Mouse (Mus musculus) 416B (cell line): Measurements from ENCODE around the gene Ddx10.

Source experiments
- DNase-seq: peaks from one replicate; pipeline ENCODE4 v3.0.0; 2011; ENCODE audit warnings: low read depth

Ddx10 gene

DNA sequence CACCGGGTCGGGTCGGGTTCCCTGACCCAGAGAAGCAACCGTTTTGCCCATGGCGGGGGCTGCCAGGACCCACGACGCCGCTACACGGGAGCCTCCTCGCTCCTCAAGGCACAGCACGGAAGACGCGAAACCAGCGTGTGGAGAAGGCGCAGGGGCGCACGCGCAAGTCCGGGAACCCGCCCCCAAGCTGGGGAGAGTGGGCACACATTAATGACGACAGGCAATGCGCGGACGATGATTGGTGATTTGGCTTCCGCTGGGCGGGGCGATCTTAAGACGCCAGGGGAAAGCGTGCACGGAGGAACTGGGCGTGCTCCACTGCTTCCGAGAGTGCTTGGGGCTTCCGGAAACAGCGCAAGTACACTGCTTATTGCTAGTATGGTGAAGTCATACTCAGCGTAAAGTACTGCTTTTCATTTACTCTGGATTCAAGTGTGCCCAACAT lies at the start of gene Ddx10:
Gene Ddx10 (minus strand): TSS at position 101 of the 445 bp plus-strand sequence.
- peak; percentile 98 for DNase-seq

DNA sequence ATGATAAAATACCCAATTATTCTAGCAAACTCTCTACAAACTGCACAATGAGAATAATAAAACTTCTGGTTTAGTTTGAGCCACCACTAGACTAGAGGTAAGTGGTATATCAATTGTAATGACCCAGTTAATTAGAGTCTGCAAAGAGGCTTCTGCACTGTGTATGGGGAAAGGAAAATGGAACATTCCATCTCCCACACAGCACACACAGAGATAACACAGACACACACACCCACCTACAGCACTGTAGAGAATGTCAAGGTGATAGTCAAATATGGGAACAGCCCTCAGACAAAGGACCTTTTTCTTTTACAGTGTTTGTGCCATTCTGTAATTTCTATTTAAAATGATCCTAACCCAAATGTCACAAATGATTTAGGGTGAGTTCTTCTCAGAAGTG lies 45.0 kb upstream of the Ddx10 start:
- DNase-seq: no peak

DNA sequence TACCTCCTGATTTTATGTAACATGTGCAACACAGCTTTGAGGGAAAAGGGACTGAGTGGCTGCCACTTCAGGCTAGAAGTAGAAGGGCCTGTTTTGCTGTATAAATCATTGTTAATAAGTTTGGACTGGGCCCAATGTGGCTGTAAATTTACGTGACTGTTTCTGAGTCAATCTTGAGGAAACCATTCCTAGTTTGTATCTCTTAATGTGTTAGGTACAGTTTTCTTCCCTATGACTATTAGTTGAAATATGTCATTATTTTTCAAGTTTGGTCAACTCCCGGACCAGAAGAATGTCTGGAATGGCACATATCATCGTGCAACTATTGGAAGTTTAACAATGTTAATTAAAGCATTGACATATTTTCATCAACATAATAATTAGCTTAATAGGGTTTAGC lies 42.2 kb upstream of the Ddx10 start:
- DNase-seq: no peak

DNA sequence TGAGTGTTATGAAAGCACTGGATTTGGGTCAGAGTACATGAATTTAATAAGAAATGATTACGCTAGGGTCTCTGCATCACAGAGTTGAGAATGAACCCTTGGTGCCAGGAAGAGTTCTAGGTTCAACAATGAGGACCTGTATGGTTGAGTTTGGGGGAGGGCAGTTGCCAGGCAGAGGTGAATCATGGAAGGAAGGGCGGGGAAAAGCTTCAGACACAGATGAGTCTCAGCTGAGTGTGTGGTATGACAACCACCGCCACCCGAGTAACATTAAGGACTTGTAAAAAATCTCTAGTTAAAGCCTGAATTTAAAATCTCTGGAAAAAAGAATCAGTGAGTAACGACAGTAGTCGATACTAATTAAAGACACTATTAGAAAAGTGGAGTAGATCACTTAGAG lies 38.9 kb upstream of the Ddx10 start:
- DNase-seq: no peak

DNA sequence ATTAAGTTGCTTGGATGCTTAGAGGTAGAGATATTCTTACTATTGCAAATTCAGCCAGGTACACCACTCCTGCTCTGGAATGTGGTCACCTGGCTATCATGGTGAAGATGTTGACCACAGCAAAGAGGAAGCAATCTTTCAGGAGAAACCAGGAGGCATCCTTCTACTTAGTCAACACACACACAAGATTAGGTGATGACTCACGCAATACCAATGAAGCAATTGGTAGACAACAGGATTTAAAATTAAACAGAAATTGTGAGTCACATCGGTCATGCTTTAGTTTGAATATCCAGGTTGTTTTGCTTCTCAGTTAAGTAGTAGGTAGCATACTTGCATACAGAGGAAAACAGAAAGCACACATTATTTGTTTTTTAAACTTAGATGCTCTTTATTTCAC lies 31.1 kb upstream of the Ddx10 start:
- peak; percentile 68 for DNase-seq

- peak; percentile 21 for DNase-seq
These were observed 28.5 kb upstream of the Ddx10 start for GRCm38 (mm10) chr9:53276381-53276780.

GRCm38 (mm10) chr9:53272714-53273113 lies 24.9 kb upstream of the Ddx10 start:
- DNase-seq: no peak

GRCm38 (mm10) chr9:53272207-53272606 lies 24.4 kb upstream of the Ddx10 start:
- no peak for DNase-seq

DNA sequence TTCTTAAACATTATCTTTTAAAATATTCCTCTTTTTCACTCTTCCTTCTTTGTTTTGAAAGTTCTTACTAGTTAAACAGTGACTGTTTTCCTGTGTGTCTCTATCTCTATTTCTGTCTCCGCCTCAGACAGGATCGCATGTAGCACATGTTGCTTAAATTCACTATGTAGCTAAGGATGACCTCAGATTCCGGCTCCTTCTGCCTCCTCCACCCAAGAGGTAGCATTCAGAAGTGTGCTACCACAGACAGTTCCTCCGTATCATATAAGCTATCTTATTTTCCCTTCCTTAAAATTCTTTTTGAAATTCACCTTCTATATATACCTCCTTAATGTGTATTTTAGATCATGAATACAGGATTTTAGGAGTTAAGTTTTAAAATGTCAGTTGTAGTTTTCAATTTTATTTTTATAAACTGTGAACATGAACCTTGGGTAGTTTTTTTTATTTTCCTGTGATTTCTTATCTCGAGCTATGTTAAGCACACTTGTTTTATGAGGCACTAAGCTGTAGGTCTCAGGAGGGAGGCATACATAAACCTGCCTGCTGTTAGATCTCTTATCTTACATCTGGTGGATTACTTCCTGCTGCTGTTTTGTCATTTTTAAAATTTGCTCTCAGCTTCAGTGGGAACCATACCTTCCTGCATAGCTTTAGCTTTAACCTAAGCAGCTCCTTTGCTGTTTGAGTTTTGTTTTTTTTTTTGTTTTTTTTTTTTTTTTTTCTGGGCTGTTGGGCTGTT lies 23.6 kb upstream of the Ddx10 start:
- peak; percentile 72 for DNase-seq

GRCm38 (mm10) chr9:53269466-53269755 lies 21.6 kb upstream of the Ddx10 start:
- DNase-seq: no peak

DNA sequence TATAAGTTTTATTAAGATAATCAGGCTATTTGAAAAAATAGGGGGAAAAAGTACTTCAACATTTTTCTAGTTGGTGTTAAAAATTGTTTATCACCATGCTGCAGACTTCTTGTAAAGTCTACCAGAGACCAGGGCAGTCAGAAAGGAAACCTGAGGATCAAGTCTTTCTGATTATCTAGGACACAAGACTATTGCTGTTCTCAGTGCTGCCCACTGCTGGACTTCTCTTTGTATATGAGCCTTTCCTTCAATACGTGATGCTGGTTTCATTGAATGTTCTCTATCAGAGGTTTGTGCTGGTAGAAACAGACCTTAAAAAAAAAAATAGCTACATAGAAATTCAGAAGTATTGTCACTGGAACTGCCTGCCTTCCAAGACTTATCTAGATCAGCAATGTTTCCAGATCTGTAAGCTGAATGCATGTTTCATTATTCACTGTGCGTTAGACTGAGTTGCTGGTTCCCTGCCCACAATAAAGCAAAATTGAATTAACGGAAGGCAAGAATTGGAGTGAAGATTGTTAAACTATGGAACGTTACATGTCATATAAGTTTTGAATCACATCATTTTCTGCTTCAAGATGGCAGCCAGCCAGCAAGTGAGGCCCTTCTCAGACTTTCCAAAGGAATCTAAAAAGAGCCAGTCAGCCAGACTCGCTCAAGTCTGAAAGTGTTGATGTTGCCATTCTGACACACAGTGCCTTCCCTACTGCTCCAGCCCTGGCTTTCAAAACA lies 21.0 kb upstream of the Ddx10 start:
- peak; percentile 59 for DNase-seq

DNA sequence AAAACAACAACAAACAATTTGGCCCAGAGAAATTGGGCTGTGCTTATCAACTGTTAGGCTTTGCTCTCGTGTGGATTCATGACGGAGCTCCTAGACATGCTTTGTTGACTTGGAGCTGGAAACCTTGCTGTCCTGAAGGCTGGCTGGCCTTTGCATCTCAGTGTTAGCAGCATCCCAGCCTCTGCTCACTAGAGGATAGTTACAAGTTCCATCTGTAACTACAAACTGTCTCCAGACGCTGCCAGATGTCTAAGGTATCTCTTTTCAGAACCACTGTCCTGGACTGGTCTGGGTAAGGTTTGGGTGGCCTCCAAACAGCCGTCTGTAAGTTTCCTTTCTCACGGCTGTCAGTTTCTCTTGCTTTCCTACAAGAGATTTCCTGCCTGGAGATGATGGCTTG lies 20.2 kb upstream of the Ddx10 start:
- no peak for DNase-seq

DNA sequence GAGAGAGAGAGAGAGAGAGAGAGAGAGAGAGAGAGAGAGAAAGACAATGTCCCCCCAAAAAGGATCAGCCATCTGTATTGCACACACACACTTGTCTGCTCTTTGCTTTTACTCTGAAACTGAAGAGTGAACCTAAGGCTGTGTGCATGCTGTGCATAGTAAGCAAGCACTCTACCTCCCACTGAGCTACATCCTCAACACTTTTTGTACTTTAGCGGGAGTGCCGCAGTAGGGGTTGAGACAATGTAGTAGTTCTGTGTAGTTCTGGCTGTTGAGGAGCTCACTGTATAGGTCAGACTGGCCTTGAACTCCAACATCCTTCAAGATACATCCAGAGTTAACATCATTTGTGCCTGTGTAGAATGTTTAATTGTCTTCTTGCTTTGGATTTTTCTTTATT lies 17.7 kb upstream of the Ddx10 start:
- DNase-seq: no peak

DNA sequence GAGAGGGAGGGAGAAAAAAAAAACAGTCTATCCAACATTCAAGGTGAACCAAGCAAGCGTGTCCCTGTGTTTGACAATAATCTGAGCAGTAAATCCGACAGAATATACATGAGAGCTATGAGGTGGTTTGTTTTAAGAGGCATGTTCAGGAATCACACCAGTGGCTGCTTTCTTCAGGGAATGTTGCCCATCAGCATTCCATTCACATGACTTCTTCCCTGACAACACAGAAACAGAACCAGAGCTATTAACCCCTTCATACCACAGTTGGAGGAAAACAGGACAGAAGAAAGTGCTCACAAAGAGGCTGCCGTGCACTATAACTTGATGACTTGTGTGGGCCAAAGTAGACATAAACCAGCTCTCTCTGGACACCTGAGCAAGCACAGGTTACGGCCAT lies 16.5 kb upstream of the Ddx10 start:
- no peak for DNase-seq

GRCm38 (mm10) chr9:53258199-53258598 lies 10.3 kb upstream of the Ddx10 start:
- DNase-seq: no peak

- no peak for DNase-seq
These were observed 9.9 kb upstream of the Ddx10 start for GRCm38 (mm10) chr9:53257772-53258171.

DNA sequence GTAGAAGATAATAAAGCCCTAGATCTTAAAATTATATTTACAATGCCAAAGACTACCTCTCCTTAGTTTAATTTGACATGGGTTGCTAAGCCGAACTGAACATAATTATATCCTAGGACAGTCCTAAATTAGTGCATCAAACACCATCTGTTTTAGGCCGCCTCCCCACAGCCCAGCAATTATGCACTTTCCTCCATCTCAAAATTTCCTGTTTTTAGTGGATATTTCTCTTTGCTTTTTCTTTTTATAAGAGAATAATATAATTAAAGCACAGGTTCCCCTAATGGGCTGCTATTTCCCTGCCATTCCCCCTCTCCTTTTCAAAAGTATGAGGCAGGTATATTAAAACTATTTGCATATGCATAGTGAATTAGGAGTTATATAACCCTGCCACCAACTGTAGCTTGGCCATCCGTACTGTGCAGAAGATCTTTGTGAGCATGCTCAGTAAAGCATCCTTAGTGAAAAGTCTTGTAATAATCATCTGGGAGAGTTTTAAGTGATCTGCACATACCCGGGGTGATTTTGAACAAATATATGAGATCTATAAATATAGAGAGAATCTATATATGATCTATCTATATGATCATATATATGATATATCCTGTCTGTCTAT lies 8.9 kb upstream of the Ddx10 start:
- no peak for DNase-seq

- DNase-seq: peak; percentile 87
These were observed 6.5 kb upstream of the Ddx10 start for GRCm38 (mm10) chr9:53254368-53254767.

- DNase-seq: peak; percentile 41
These were observed 337 bp downstream of the Ddx10 start for GRCm38 (mm10) chr9:53247516-53247915.

DNA sequence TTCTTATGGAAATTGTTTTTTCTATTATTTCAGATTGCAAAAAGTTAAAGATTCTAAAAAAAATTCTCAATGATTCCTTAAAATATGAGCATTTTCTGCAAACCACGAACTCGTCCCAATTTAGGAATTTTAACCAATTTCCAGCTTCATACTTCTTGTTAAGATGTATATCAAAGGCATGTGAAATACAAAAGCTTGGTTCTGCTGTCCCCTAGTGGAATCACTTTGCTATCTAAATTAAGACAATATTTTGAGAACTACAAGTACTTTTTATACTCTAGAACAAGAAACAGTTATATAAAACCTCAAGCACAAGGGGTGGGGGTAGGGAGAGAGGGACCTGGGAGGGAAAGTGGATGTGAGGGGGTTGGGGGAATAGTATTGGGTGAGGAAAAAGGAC lies 29.7 kb downstream of the Ddx10 start:
- peak; percentile 66 for DNase-seq

DNA sequence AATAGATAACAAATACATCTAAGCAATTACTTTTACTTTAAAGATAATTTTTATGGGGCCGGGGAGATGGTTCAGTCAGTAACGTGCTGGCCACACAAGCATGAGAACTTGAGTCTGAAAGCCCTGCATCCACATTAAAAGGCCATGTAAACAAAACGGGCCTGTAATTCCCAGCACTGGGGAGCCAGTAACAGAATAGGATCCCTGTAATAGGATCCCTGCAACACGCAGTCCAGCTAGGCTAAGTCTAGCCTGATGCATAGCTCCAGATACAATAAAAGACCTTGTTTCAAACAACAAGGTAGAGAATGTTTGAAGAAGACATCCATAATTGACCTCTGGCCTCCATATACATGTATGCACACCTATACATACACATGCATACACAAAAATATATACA lies 39.6 kb downstream of the Ddx10 start:
- no peak for DNase-seq

DNA sequence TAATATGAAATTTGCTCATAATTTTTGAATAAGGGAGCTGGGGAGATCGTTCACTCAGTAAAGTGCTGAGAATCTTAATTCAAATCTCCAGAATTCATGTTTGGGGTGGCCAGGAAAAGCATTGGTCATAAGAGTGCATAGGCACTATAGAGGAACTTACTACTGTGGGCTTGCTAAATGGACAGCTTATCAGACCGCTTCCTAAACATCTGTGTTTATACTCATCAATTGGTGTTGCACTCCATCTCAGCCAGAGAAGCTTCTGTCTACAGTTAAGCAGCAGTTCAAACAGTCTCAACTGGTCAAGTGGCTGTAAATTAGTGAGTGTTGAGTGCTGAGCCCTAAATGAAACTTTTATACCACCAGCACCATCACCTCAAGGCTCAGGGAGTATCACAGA lies 73.3 kb downstream of the Ddx10 start:
- peak; percentile 79 for DNase-seq

DNA sequence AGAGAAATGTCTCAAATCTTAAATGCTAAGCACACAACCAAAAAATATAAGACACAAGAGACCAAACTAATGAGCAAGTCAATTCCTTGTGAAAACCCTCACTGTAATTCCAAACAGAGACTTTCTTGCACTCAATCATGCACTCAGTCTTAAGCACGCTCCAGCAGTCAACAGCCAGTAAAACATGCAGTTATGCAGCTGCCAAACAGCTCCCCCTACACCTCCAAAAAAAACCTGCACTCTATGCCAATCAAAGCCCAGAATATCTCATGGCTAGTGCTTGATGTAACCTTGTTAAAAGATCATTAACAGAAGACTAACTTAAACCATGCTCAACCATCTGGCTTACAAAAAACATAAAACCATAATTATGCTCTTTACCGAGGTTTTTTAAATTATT lies 74.6 kb downstream of the Ddx10 start:
- peak; percentile 53 for DNase-seq
